8 mouse cellular contexts compared by ENCODE assay signal in the genomic region with DNA sequence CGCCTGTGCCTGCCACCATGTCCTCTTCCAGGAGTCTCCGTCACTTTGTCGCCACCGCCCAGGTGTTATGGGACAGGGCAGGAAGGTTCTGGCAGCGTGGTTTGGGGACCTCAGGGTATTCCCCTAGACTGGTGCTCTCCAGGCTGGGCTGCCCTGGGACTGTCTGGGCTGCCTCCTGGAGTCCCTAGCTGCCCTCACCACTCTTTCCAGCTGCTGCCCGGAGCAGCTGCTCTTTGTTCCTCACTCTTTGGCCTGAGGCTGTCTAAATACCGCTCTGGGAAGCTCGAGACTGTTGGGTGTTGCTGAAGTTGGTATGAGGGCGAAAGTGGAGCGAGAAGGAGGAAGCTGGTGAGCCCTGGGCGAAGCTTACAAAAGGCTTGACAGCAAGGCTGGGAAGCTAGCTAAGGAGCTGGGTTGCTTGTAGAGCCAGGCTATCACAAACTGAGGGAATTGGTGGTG. TPM values are rescaled to one million over a fixed set of nuclear protein-coding genes. Genes with fewer than 3 reads are reported as not detected.
DNase-seq lines count a peak whose midpoint lies in the region; ATAC-seq and TF ChIP-seq lines count a peak whose summit lies in the region.

No protein-coding gene starts in this region.

- ATAC-seq in forebrain, embryonic 14.5 days = peak; percentile 37; the same call in 1 of the 2 replicates
- ATAC-seq in intestine, embryonic 15.5 days = peak; percentile 52
- ATAC-seq in liver, postnatal 0 days = peak; percentile 26
- ATAC-seq in neural tube, embryonic 11.5 days (ENCODE audit: insufficient read depth, low FRiP score, low TSS enrichment) = 0 out of 2 replicates have a peak, but pooled peaks have one; percentile 42

- TF ChIP-seq CTCF in testis, adult 2 months (IDR thresholded peaks at IDR 0.05; ENCODE audit: control insufficient read depth, insufficient read depth, insufficient replicate concordance, low read depth, low read length) = no peak
- no peak for TF ChIP-seq CTCF in liver, postnatal 0 days (IDR thresholded peaks at IDR 0.05; ENCODE audit: low read depth)

- H3K27ac ChIP-seq in testis, adult 2 months (ENCODE audit: control insufficient read depth, insufficient read depth, low read depth, low read length) = no peak overlapping the region
- no peak overlapping the region for H3K27ac ChIP-seq in forebrain, embryonic 14.5 days (ENCODE audit: low read depth, low read length)
- H3K27ac ChIP-seq in intestine, embryonic 15.5 days = peak overlapping the region; percentile 73; the same call in 1 of the 2 replicates
- H3K27ac ChIP-seq in liver, postnatal 0 days (ENCODE audit: low read depth) = peak overlapping the region; percentile 66
- H3K27ac ChIP-seq in neural tube, embryonic 11.5 days (ENCODE audit: low read depth, low read length) = 0 out of 2 replicates have a peak overlapping the region, but pooled peaks have one; percentile 14

- peak overlapping the region; percentile 66 for H3K9ac ChIP-seq in forebrain, embryonic 14.5 days (ENCODE audit: low read length)
- H3K9ac ChIP-seq in intestine, embryonic 15.5 days = peak overlapping the region; percentile 54
- peak overlapping the region; percentile 52 for H3K9ac ChIP-seq in liver, postnatal 0 days (replicated peaks)
- peak overlapping the region; percentile 56 for H3K9ac ChIP-seq in neural tube, embryonic 11.5 days (ENCODE audit: low read length)

- no peaks in the 10 kb centered on the region for H3K27me3 ChIP-seq in testis, adult 2 months (ENCODE audit: control insufficient read depth, insufficient read depth, low read length)
- no peaks in the 10 kb centered on the region for H3K27me3 ChIP-seq in forebrain, embryonic 14.5 days (replicated peaks; ENCODE audit: control insufficient read depth, insufficient read depth, low read length)
- no peaks in the 10 kb centered on the region for H3K27me3 ChIP-seq in intestine, embryonic 15.5 days (replicated peaks)
- H3K27me3 ChIP-seq in liver, postnatal 0 days (ENCODE audit: insufficient read depth, low read length) = no peaks in the 10 kb centered on the region
- no peaks in the 10 kb centered on the region for H3K27me3 ChIP-seq in neural tube, embryonic 11.5 days (ENCODE audit: control insufficient read depth, insufficient read depth, low read length)

- TF ChIP-seq EP300 in liver, postnatal 0 days (IDR thresholded peaks at IDR 0.05; ENCODE audit: low read depth) = no peak

- no peaks in the 10 kb centered on the region for H3K9me3 ChIP-seq in forebrain, embryonic 14.5 days (replicated peaks; ENCODE audit: control insufficient read depth, low read length)
- no peaks in the 10 kb centered on the region for H3K9me3 ChIP-seq in intestine, embryonic 15.5 days
- H3K9me3 ChIP-seq in liver, postnatal 0 days (ENCODE audit: low read length) = no peaks in the 10 kb centered on the region
- H3K9me3 ChIP-seq in neural tube, embryonic 11.5 days (ENCODE audit: control insufficient read depth, low read length) = no peaks in the 10 kb centered on the region

- peak overlapping the region; percentile 79 for H3K4me2 ChIP-seq in forebrain, embryonic 14.5 days (ENCODE audit: low read length)
- peak overlapping the region; percentile 97 for H3K4me2 ChIP-seq in intestine, embryonic 15.5 days (replicated peaks)
- peak overlapping the region; percentile 97 for H3K4me2 ChIP-seq in liver, postnatal 0 days (ENCODE audit: low read depth, low read length)
- H3K4me2 ChIP-seq in neural tube, embryonic 11.5 days (ENCODE audit: low read depth) = peak overlapping the region; percentile 68

- peaks cover 10% of the 10 kb centered on the region for H3K4me1 ChIP-seq in testis, adult 2 months (ENCODE audit: control insufficient read depth, insufficient read depth, low read length)
- H3K4me1 ChIP-seq in forebrain, embryonic 14.5 days (ENCODE audit: control insufficient read depth, insufficient read depth, low read length) = peaks cover 17% of the 10 kb centered on the region
- H3K4me1 ChIP-seq in intestine, embryonic 15.5 days (replicated peaks) = peaks cover 8% of the 10 kb centered on the region
- H3K4me1 ChIP-seq in liver, postnatal 0 days (ENCODE audit: insufficient read depth) = peaks cover 36% of the 10 kb centered on the region
- peaks cover 9% of the 10 kb centered on the region for H3K4me1 ChIP-seq in neural tube, embryonic 11.5 days (ENCODE audit: control insufficient read depth, insufficient read depth, low read length)

- no peak for TF ChIP-seq POLR2A in testis, adult 2 months (IDR thresholded peaks at IDR 0.05; ENCODE audit: control insufficient read depth, low read depth, low read length)

- H3K36me3 ChIP-seq in testis, adult 2 months (ENCODE audit: control insufficient read depth, insufficient read depth, low read length) = no peaks in the 10 kb centered on the region
- peaks cover 17% of the 10 kb centered on the region; the same call in 1 of the 2 replicates for H3K36me3 ChIP-seq in forebrain, embryonic 14.5 days (ENCODE audit: control insufficient read depth, insufficient read depth, low read length)
- H3K36me3 ChIP-seq in intestine, embryonic 15.5 days = no peaks in the 10 kb centered on the region
- H3K36me3 ChIP-seq in liver, postnatal 0 days (replicated peaks; ENCODE audit: insufficient read depth, low read length) = peaks cover 7% of the 10 kb centered on the region; the same call in 1 of the 2 replicates
- no peaks in the 10 kb centered on the region; the same call in 1 of the 2 replicates for H3K36me3 ChIP-seq in neural tube, embryonic 11.5 days (ENCODE audit: control insufficient read depth, insufficient read depth, low read length)

- WGBS in forebrain, embryonic 14.5 days = 51% methylated on average over 11 of the region's 11 CpGs
- WGBS in intestine, embryonic 15.5 days = 39% methylated on average over 11 of the region's 11 CpGs
- 11% methylated on average over 11 of the region's 11 CpGs for WGBS in liver, postnatal 0 days (ENCODE audit: insufficient replicate concordance)
- 47% methylated on average over 11 of the region's 11 CpGs for WGBS in neural tube, embryonic 11.5 days

- DNase-seq in testis, postnatal 10 days (ENCODE audit: low spot score) = no peak
- no peak for DNase-seq in forebrain, embryonic 14.5 days (ENCODE audit: low spot score)
- no peak for DNase-seq in liver, postnatal 0 days
- peak; percentile 40 for DNase-seq in neural tube, embryonic 11.5 days (ENCODE audit: low spot score)
- no peak for DNase-seq in B cell, adult 2 months
- no peak for DNase-seq in layer of hippocampus, postnatal 10 days (ENCODE audit: low spot score in 2 of 2)

- peak overlapping the region; percentile 48 for H3K4me3 ChIP-seq in testis, adult 2 months (ENCODE audit: control insufficient read depth, low read depth, low read length)
- H3K4me3 ChIP-seq in forebrain, embryonic 14.5 days (ENCODE audit: low read depth, low read length) = peak overlapping the region; percentile 33
- H3K4me3 ChIP-seq in intestine, embryonic 15.5 days (replicated peaks) = peak overlapping the region; percentile 57
- H3K4me3 ChIP-seq in liver, postnatal 0 days (ENCODE audit: low read depth, low read length) = peak overlapping the region; percentile 66
- H3K4me3 ChIP-seq in neural tube, embryonic 11.5 days (ENCODE audit: low read depth, low read length) = peak overlapping the region; percentile 33

RNA-seq across cellular contexts. Expression of a gene that starts 32.7 kb away (rescaled TPM):
- polyA plus RNA-seq in testis, adult 2 months (2012; rRNA removed) = 2.2 and 4.8 TPM in 2 replicates
- polyA plus RNA-seq in forebrain, embryonic 14.5 days (2014; fragmentation: Nextera tagmentation; extraction: Ambion mirVana) = 23.3 and 31.7 TPM in 2 replicates
- 14.8 and 16.2 TPM in 2 replicates for polyA plus RNA-seq in intestine, embryonic 15.5 days (2015; fragmentation: Nextera tagmentation; extraction: Ambion mirVana)
- polyA plus RNA-seq in liver, postnatal 0 days (2015; fragmentation: Nextera tagmentation; extraction: Ambion mirVana) = 11.6 TPM in 2 replicates
- polyA plus RNA-seq in neural tube, embryonic 11.5 days (2014; fragmentation: Nextera tagmentation; extraction: Ambion mirVana) = 28.1 and 28.6 TPM in 2 replicates
- total RNA-seq in layer of hippocampus, postnatal 10 days (2021) = 10 to 100 TPM; 57.7 to 59.4 TPM

Comparison
In these comparisons a context has a peak if more than half of its experiments do, and no peak if none do; other contexts are left out.
1. H3K27ac ChIP-seq: peak in intestine, embryonic 15.5 days (single experiment), liver, postnatal 0 days (single experiment) and neural tube, embryonic 11.5 days (single experiment); none in testis, adult 2 months (single experiment) and forebrain, embryonic 14.5 days (single experiment).
2. Peak in every context shown above with its lines, with median percentiles within 50 percentile points of each other: H3K4me3 ChIP-seq, ATAC-seq, H3K4me2 ChIP-seq and H3K9ac ChIP-seq.